Mouse (Mus musculus) small intestine, adult 2 months (tissue): ENCODE measurements around the gene Gjd3.

Source experiments
- CTCF ChIP-seq: fragments of 200-500 bp; IDR thresholded peaks from 2 replicates; pipeline ENCODE4 v1.5.1; 2012; ENCODE audit warnings: low read depth, mild to moderate bottlenecking, control low read depth, inconsistent platforms, low read length, moderate library complexity, mixed read lengths; ENCODE audit not compliant: insufficient replicate concordance, insufficient read length; ENCODE audit errors: extremely low read depth
- POLR2A ChIP-seq: fragments of 200-500 bp; IDR thresholded peaks from 2 replicates; pipeline ENCODE4 v1.6.1; 2012; ENCODE audit warnings: low read depth, mild to moderate bottlenecking, control low read depth, inconsistent platforms, low read length, moderate library complexity

- no peak for TF ChIP-seq CTCF
- TF ChIP-seq POLR2A = no peak
Observed at GRCm38 (mm10) chr11:98979356-98979755, 3.5 kb downstream of the Gjd3 start.
